Mouse (Mus musculus): ENCODE results near the gene Clic6.

DNA sequence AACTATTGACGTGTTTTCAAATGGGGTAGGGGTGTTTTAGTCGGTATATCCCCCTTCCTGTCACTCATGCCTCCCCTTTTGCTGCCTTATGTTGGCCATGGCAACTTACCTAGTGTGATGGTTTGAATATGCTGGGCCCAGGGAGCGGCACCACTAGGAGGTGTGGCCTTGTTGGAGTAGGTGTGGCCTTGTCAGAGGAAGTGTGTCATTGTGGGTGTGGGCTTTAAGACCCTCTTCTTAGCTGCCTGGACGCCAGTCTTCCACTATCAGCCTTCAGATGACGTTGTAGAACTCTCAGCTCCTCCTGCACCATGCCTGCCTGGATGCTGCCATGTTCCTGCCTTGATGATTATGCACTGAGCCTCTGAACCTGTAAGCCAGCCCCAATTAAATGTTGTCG, 14.8 kb upstream of the Clic6 start, which contains the start of gene Rcan1:
- TF ChIP-seq POLR2A (IDR thresholded peaks at IDR 0.05; ENCODE audit: low read depth, low read length) (no peak), CTCF (IDR thresholded peaks at IDR 0.05; ENCODE audit: extremely low read depth, insufficient read length, insufficient replicate concordance, low read depth, low read length) (no peak)
